Mouse (Mus musculus): ENCODE measurements at regions not wholly inside any gene's neighbourhood (a gene's known extent, or its start where the extent isn't known, plus 50 kb on each side); places are given as distances from the start of the nearest gene placed in this dataset.

GRCm38 (mm10) chr9:116227738-116228137, 52.6 kb upstream of the Tgfbr2 start:
- TF ChIP-seq POLR2A (IDR thresholded peaks at IDR 0.05; ENCODE audit: low read depth, low read length) (no peak), CTCF (IDR thresholded peaks at IDR 0.05; ENCODE audit: extremely low read depth, insufficient read depth, insufficient read length, insufficient replicate concordance) (no peak)

All from spleen, adult 2 months (tissue).